Mouse (Mus musculus): ENCODE data around the gene Tnfaip6.

GRCm38 (mm10) chr2:52073141-52073904 is 35.5 kb downstream of the Tnfaip6 start:
- no peak for TF ChIP-seq CTCF (IDR thresholded peaks at IDR 0.05; ENCODE audit: borderline replicate concordance, extremely low read depth, insufficient read depth, insufficient read length)
- no peak for TF ChIP-seq POLR2A (IDR thresholded peaks at IDR 0.05; ENCODE audit: borderline replicate concordance, extremely low read depth, insufficient read depth, insufficient read length, poor library complexity, severe bottlenecking)

Measured in brain, embryonic 14.5 days (tissue).